Mouse (Mus musculus) gastrocnemius, adult 8-10 months (tissue): ENCODE data around the gene Nbea. TPM values are rescaled to one million over a fixed set of nuclear protein-coding genes. Genes with fewer than 3 reads are reported as not detected.

Experiments
- DNase-seq, 2 experiments: peaks; one replicate each; pipeline ENCODE4 v3.0.0; 2022; ENCODE audit warnings: low spot score in 2 of 2
- total RNA-seq, 4 experiments: library from RNA; stranded (reverse); gene quantifications; 2 replicates each; pipeline ENCODE4 v1.2.4; 2022

The Nbea gene
- total RNA-seq: 1 to 10 TPM; 4.8 to 5.8 (median 5.2) TPM

DNA sequence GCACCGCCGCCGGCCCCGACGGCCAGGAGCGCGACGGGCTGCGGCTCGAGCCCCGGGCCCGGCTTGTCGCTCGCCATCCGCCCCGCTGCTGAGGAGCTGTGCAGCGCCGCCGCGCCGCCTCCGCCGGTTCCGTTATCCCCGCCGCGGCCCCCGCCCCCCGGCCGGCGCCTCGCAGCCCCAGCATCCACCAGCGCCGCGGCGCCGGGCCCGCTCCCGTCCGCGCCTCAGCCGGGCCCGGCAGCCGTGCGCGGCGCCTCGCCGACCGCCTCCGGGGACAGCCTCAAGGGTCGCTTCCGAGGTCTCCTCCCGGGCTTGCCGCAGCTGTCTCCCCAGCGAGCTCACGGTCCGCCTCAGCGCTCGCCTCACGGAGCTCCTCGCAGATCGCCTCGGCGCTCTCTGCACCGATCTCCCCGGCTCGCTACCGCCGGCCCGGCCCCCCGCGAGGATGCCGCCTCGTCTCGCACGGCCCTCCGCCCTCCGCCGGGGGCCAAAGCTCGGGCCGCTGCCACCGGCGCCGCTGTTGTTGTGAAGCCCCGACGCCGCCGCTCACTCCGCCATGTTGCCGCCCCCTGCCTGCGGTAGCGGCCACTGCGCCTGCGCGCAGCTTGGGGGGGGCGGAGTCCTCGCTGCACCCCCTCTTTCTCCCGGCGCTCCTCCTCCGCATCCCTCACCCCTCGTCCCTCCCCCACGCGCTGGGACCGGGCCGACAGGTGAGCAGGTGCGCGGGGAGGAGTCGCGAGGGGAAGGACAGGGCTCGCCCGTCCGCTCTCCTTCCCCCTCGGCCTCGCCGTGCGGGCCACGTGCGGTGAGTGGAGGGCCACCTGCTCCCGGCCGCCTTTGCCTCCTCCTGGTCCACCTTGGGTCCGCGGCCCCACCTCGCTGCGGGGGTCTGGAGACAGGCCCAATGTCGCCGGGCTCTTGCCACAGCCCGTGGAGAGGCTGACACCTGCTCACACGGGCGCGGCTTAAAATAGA lies at the start of gene Nbea:
Gene Nbea (minus strand): TSS at position 543 of the 975 bp plus-strand sequence.
- DNase-seq: peak; percentile 54 to 66

DNA sequence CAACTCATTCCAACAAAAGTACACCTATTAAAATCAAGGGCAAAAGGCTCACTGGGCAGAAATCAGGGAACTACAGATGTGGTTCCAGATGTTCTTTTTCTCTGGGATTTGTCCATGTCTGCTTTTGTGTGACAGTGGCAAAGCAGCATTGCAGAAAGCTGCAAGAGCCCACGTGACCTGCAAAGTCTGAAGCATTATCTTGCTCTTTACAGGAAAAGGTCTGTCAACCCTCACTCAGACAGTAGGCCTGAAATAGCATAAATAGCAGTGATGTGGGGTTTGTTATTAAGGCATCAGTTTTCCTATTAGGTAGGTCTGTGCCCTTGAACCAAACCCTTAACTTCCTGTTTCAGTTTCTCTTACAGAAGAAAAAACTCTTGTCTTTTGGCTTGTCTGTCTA lies 45.8 kb upstream of the Nbea start:
- no peak for DNase-seq

GRCm38 (mm10) chr3:56215989-56216388 lies 32.5 kb upstream of the Nbea start:
- DNase-seq: no peak

GRCm38 (mm10) chr3:56203968-56204367 lies 20.5 kb upstream of the Nbea start:
- no peak for DNase-seq

DNA sequence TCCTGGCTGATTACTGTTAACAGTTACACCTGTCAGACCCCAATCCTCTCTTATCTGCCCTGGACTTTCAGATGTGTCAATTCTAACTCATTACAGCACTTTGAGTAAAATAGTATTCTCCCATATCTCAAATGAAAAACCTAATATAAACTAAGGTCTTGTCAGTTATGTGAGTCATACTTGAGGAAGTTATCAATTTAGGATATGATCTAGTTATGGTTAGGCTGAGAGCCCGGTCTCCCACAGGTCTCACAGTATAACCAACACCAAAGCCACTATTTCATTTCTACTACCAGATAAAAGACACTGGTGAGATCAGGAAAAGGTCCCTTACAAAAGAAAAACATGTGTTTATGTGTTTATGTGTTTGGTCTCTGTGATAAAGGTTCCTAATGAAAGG lies 4.7 kb upstream of the Nbea start:
- no peak for DNase-seq

DNA sequence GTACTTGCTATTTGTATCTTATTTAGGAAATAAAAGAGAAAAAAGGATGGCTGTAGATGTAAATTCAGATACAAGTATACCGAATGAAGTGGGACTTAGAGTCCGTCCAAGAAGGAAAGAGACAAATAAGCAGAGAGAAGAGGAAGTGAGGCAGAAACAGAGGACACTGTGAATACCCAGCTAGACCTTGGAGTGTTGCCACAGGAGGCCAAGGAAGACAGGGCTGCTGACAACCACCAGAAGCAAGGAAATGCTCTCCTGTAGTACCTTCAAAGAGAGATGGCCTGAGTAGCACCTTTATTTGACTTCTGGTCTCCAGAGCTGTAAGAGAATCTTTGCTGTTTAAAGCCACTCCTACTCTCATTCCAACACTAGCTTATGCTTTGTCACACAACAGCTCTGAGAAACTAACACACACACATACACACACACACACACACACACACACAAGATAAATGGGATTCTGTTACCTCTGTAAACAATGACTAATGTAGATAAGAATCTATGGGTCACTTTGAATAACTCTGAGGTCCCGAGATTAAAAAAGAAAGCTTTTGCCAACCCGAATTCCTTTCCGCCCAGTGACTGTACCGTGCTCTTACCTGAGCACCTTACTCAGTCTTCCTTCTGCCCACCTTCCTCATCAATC lies 3.8 kb upstream of the Nbea start:
- DNase-seq: no peak

- no peak for DNase-seq
These were observed 936 bp downstream of the Nbea start for GRCm38 (mm10) chr3:56182371-56183158.

DNA sequence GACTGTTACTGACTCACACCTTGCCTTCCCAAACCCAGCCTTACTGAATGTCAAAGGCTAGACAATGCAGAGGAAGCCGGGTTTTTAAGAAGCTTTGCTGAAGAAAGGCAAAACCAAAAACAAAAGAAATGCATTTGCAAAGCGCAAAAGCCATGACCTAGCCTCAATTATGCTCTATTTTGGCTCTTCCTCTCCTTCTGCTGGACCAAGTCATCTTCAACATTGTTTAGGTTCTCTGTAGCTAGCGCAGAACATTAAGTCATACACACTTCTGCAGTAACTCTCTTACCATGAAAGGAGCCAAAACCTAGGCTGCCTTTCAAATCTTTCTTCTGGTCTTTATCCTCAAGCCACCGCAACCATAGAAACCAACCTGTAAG lies 1.5 kb downstream of the Nbea start:
- DNase-seq: no peak

DNA sequence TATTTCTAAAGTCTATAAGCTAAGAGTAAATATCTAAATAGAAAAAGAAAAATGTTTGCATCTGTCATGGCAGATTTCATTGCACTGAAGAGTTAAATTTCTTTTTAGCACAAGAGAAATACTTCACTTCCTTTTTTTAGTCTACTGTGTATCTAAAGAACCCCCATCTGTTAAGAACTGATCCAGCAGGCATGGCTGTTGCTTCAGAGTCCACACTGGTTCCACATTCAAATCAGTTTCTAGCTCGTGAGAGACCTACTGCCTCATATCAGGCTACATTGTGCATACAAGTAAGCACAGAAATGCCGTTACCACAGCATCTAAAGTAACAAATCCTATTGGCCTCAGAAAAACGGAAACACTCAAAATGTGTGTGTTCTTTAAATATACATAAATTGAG lies 2.5 kb downstream of the Nbea start:
- no peak for DNase-seq

- no peak for DNase-seq
These were observed 25.6 kb downstream of the Nbea start for GRCm38 (mm10) chr3:56157864-56158263.

- DNase-seq: no peak
These were observed 56.8 kb downstream of the Nbea start for GRCm38 (mm10) chr3:56126674-56127073.

DNA sequence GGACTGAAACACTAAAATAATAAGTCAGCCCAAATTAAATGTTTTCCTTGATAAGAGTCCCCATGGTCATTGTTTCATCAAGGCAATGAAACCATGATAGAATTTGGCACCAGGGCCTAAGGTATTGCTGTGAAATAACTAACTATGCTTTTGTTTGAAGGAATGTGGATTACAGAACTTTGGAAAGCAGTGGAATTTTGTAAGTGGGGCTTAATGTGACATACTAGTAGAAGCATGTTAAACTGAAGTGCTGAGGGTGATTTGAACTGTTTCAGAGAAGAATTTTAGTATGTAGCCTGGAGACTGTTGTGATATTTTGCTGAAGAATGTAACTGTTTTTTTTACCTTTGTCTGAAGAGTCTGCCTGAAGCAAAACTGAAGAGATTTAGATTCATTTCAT lies 66.9 kb downstream of the Nbea start:
- no peak for DNase-seq

DNA sequence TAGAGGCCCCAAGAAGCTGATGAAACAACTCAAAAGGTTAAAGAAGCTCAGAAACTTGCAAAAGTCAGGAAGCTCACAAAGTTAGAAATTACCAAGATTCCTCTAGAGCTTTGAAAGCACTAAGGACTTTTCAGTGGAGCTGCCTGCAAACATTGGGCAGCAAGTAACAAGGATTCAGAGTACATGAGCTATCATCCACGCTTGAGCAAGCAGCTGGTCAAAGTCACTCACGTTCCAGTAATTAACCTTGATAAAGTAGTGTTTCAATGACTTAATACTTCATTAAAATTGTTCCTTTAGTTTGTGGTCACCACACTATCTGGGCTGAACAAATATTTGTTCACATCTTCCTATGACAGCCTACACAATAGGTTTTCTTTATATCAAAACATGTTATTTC lies 75.4 kb downstream of the Nbea start:
- DNase-seq: no peak

GRCm38 (mm10) chr3:56097105-56097504 lies 86.4 kb downstream of the Nbea start:
- DNase-seq: no peak

- no peak for DNase-seq
These were observed 104.4 kb downstream of the Nbea start for GRCm38 (mm10) chr3:56079015-56079612.

DNA sequence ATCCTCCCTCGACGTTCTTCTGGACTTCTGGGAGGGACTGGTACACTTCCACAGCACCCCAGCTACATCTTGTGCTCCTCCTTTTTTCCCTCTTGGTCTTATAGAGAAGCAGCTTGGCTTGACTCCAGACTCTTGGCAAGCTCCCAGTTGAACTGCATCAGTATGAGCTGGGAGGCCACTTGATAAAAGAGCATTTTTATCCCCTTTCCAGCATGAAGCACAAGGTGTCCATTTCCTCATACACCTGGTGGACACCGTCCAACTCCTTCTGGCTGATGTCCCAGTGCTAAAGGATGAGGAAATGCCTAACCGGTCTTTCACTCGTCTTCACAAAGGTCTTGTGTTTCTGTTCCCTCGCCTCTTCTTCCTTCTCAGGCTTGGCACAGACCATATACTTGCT lies 115.7 kb downstream of the Nbea start:
- no peak for DNase-seq

DNA sequence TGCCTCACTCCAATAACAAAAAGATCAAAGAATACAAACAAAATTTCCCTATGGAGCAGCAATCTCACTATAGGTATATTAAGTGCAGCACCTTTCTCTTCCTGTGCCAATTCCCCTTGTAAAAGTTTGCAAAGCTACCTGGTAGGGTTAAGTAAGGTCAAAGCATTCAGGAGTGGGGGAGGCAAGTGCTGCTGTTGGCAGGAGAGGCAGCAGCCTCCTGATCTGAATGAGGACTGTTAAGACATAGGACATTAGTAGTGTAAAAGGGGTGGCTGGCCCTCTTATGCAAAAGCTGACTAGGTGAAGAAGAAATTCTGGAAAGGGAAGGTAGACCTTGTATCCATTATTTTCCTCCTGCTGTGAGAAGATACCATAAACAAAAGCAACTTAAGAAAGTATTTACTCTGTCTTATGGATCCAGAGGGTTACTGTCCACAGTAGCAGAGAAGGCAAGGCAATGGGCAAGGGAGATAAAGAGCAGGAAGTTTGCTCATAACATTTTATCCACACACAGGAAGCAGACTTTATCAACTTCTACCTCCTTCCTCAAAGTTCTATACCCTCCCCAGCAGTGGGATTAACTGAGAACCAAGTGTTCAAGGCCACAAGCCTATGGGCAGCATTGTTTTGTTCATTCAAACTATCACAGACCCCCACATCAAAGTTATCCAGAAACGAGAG lies 117.0 kb downstream of the Nbea start:
- DNase-seq: no peak

DNA sequence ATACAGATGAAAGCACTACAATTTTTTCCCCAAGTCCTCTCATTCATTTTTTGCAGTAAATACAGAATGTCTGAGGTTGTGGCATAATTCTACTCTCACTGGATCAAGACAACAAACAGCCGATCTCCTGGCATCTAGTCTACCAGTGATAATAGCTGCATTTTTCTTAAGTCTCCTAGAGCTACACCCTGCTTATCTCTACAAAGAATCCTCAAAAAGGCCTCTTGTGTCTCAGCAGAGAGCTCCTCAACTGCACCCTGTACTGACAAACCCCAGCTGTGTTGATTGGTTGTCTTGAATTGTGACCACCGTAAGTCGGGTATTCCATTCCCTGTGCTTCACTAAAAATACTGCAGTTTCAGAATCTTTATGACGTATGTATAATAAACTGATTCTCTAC lies 118.3 kb downstream of the Nbea start:
- DNase-seq: no peak

DNA sequence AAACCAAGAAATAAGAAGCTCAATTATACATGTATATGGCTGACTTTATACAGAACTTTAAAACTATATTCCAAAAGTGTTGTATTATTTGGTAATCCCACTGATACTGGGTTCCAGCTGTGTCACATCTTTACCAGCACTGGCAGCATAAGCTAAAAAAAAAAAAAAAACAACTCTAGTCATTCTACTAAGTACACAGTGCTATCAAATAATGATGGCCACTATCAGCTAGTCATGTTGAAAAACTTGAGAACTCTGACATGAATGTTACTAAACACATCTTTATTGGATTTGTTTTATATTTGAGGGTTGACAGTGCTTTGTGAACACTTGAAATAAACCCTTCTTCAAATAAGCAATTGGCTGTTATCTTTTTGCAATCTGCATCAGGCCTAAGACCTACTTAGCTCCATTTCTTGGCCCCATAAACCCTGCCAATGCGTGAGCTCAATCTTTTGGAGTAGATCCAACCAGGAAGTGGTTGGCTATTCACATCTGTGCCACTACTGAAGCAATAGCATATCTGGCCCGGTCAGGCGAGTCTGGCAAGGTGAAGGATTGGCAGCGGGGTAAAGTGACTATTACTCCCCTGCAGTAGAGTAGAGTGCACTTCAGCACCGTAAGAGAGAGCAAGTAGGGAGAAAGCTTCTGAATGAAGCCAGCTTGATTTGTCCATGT lies 137.7 kb downstream of the Nbea start:
- no peak for DNase-seq

GRCm38 (mm10) chr3:56043091-56043490 lies 140.4 kb downstream of the Nbea start:
- DNase-seq: no peak
